Mouse (Mus musculus) heart, adult 2 months (tissue): ENCODE results near the gene Siglec1.

Source experiments
- CTCF ChIP-seq: fragments of 200-600 bp; IDR thresholded peaks from 2 replicates; pipeline ENCODE4 v1.8.1; 2022; ENCODE audit warnings: antibody characterized with exemption, mild to moderate bottlenecking, moderate library complexity
- EP300 ChIP-seq: fragments of 200-500 bp; IDR thresholded peaks from 2 replicates; pipeline ENCODE4 v1.6.1; 2011; ENCODE audit warnings: low read depth, low read length, control low read depth; ENCODE audit not compliant: insufficient read depth
- POLR2A ChIP-seq: fragments of 200-500 bp; IDR thresholded peaks from 2 replicates; pipeline ENCODE4 v1.6.1; 2011; ENCODE audit warnings: mild to moderate bottlenecking, low read depth, low read length, control low read depth; ENCODE audit not compliant: insufficient read depth

GRCm38 (mm10) chr2:131080507-131080906 is 6.1 kb downstream of the Siglec1 start:
- TF ChIP-seq CTCF (no peak), POLR2A (no peak), EP300 (no peak)
